Mouse (Mus musculus) kidney, postnatal 25 days (tissue): ENCODE results near the gene Agps.

Source experiments
- DNase-seq, 2 experiments: peaks; one replicate each; pipeline ENCODE4 v3.0.0; 2021; ENCODE audit warnings: mixed read lengths in 2 of 2

The Agps gene

GRCm38 (mm10) chr2:75831881-75832633 is at the start of gene Agps:
TSS of gene Agps (plus strand) at chr2:75832177.
- peak; percentile 88 to 94 for DNase-seq

GRCm38 (mm10) chr2:75786075-75786474 is 45.9 kb upstream of the Agps start:
- peak; percentile 63 to 76 for DNase-seq

GRCm38 (mm10) chr2:75788511-75788910 is 43.5 kb upstream of the Agps start:
- no peak for DNase-seq

- DNase-seq: no peak
Observed at GRCm38 (mm10) chr2:75789959-75790523, 41.9 kb upstream of the Agps start.

GRCm38 (mm10) chr2:75791561-75792308 is 40.2 kb upstream of the Agps start:
- DNase-seq: no peak

GRCm38 (mm10) chr2:75792377-75793203 is 39.4 kb upstream of the Agps start:
- peak; percentile 62 to 66 for DNase-seq

GRCm38 (mm10) chr2:75796181-75796580 is 35.8 kb upstream of the Agps start:
- DNase-seq: no peak

GRCm38 (mm10) chr2:75798434-75798970 is 33.5 kb upstream of the Agps start:
- no peak for DNase-seq

- no peak for DNase-seq
Observed at GRCm38 (mm10) chr2:75805767-75806166, 26.2 kb upstream of the Agps start.

GRCm38 (mm10) chr2:75806891-75807290 is 25.1 kb upstream of the Agps start:
- no peak for DNase-seq

GRCm38 (mm10) chr2:75807460-75807859 is 24.5 kb upstream of the Agps start:
- no peak for DNase-seq

GRCm38 (mm10) chr2:75814880-75815279 is 17.1 kb upstream of the Agps start:
- no peak for DNase-seq

- no peak for DNase-seq
Observed at GRCm38 (mm10) chr2:75815521-75815920, 16.5 kb upstream of the Agps start.

- DNase-seq: no peak
Observed at GRCm38 (mm10) chr2:75816673-75817072, 15.3 kb upstream of the Agps start.

- no peak for DNase-seq
Observed at GRCm38 (mm10) chr2:75818719-75819118, 13.3 kb upstream of the Agps start.

- DNase-seq: no peak
Observed at GRCm38 (mm10) chr2:75819796-75820195, 12.2 kb upstream of the Agps start.

- DNase-seq: peak; percentile 66 to 87
Observed at GRCm38 (mm10) chr2:75821971-75822751, 9.8 kb upstream of the Agps start.

- no peak for DNase-seq
Observed at GRCm38 (mm10) chr2:75823736-75824135, 8.2 kb upstream of the Agps start.

- peak in 1 of 2 experiments; percentile 37 for DNase-seq
Observed at GRCm38 (mm10) chr2:75824144-75824543, 7.8 kb upstream of the Agps start.

- no peak for DNase-seq
Observed at GRCm38 (mm10) chr2:75824846-75825245, 7.1 kb upstream of the Agps start.

- no peak for DNase-seq
Observed at GRCm38 (mm10) chr2:75825603-75826002, 6.4 kb upstream of the Agps start.
